Comparison of ENCODE assay signal across 8 mouse cellular contexts in genomic region chr11:77763673-77764340, GRCm38 (mm10). TPM values are rescaled to one million over a fixed set of nuclear protein-coding genes. Genes with fewer than 3 reads are reported as not detected.
DNase-seq lines count a peak whose midpoint lies in the region; ATAC-seq lines count a peak whose summit lies in the region.

No protein-coding gene starts in this region.

- no peak for ATAC-seq in megakaryocyte, adult 5-6 weeks (ENCODE audit: poor library complexity, severe bottlenecking)
- ATAC-seq in liver, embryonic 13.5 days (ENCODE audit: low read depth): peak; percentile 68

- WGBS in liver, embryonic 13.5 days (ENCODE audit: insufficient replicate concordance): 2% methylated on average over 26 of the region's 26 CpGs

- H3K27ac ChIP-seq in liver, embryonic 13.5 days: peak overlapping the region; percentile 92

- no peaks in the 10 kb centered on the region; the same call in 1 of the 2 replicates for H3K9me3 ChIP-seq in megakaryocyte, embryonic 14.5 days
- H3K9me3 ChIP-seq in liver, embryonic 13.5 days (replicated peaks): no peaks in the 10 kb centered on the region

- peak; percentile 77 for DNase-seq in cerebellum, adult 9-11 months
- DNase-seq in frontal cortex, postnatal 10 days (ENCODE audit: low spot score in 2 of 2): peak; percentile 38 to 43
- DNase-seq in kidney, adult 11 months: peak; percentile 92
- DNase-seq in liver, embryonic 13.5 days: peak; percentile 68
- peak; percentile 79 for DNase-seq in neural tube, embryonic 10.5 days (ENCODE audit: extremely low spot score, low spot score)
- peak; percentile 52 for DNase-seq in thymus, postnatal 14 days

- H3K27me3 ChIP-seq in megakaryocyte, embryonic 14.5 days (replicated peaks): no peaks in the 10 kb centered on the region
- no peaks in the 10 kb centered on the region for H3K27me3 ChIP-seq in liver, embryonic 13.5 days

- H3K9ac ChIP-seq in liver, embryonic 13.5 days: peak overlapping the region; percentile 96

- peaks cover 64% of the 10 kb centered on the region for H3K4me1 ChIP-seq in megakaryocyte, embryonic 14.5 days
- H3K4me1 ChIP-seq in liver, embryonic 13.5 days (replicated peaks): peaks cover 58% of the 10 kb centered on the region

- peak overlapping the region; percentile 98 for H3K4me2 ChIP-seq in liver, embryonic 13.5 days

- no peaks in the 10 kb centered on the region for H3K36me3 ChIP-seq in megakaryocyte, embryonic 14.5 days (replicated peaks; ENCODE audit: low read length)
- no peaks in the 10 kb centered on the region for H3K36me3 ChIP-seq in liver, embryonic 13.5 days

- H3K4me3 ChIP-seq in megakaryocyte, embryonic 14.5 days (replicated peaks): peak overlapping the region; percentile 94
- H3K4me3 ChIP-seq in liver, embryonic 13.5 days (replicated peaks): peak overlapping the region; percentile 95

RNA-seq across cellular contexts. Expression of gene Myo18a, which starts 0.8 kb away (rescaled TPM):
- polyA plus RNA-seq in megakaryocyte, embryonic 14.5 days (2012; ENCODE audit: insufficient read depth, low replicate concordance): 6.7 and 20.0 TPM in 2 replicates
- 14.0 and 21.5 TPM in 2 replicates for total RNA-seq in megakaryocyte, adult 5-6 weeks (2015)
- total RNA-seq in megakaryocyte, adult 5-6 weeks (2017): 69.7 and 84.8 TPM in 2 replicates
- 17.3 and 21.8 TPM in 2 replicates for polyA plus RNA-seq in liver, embryonic 13.5 days (2015; fragmentation: Nextera tagmentation; extraction: Ambion mirVana)

RNA-seq across cellular contexts. Expression of gene Gm10277, which starts 23.7 kb away (rescaled TPM):
- not detected in 2 replicates for polyA plus RNA-seq in megakaryocyte, embryonic 14.5 days (2012; ENCODE audit: insufficient read depth, low replicate concordance)
- total RNA-seq in megakaryocyte, adult 5-6 weeks (2015): not detected in 2 replicates
- 0.40 TPM in 1 of 2 replicates, not detected in the other for total RNA-seq in megakaryocyte, adult 5-6 weeks (2017)
- 0.57 and 0.78 TPM in 2 replicates for polyA plus RNA-seq in liver, embryonic 13.5 days (2015; fragmentation: Nextera tagmentation; extraction: Ambion mirVana)

RNA-seq across cellular contexts. Expression of gene Cryba1, which starts 38.7 kb away (rescaled TPM):
- not detected in 2 replicates for polyA plus RNA-seq in megakaryocyte, embryonic 14.5 days (2012; ENCODE audit: insufficient read depth, low replicate concordance)
- total RNA-seq in megakaryocyte, adult 5-6 weeks (2015): not detected in 2 replicates
- not detected in 2 replicates for total RNA-seq in megakaryocyte, adult 5-6 weeks (2017)
- polyA plus RNA-seq in liver, embryonic 13.5 days (2015; fragmentation: Nextera tagmentation; extraction: Ambion mirVana): 0.24 TPM in 1 of 2 replicates, not detected in the other

Comparison
In these comparisons a context has a peak if more than half of its experiments do, and no peak if none do; other contexts are left out.
1. DNase-seq: peak in every context shown above with its lines; median percentile 92 in kidney, adult 11 months; 79 in neural tube, embryonic 10.5 days; 77 in cerebellum, adult 9-11 months; 68 in liver, embryonic 13.5 days; 52 in thymus, postnatal 14 days; 40 in frontal cortex, postnatal 10 days.